ENCODE assay signal across 16 mouse cellular contexts in genomic region chr3:32188955-32189354, GRCm38 (mm10).
DNase-seq lines count a peak whose midpoint lies in the region; ATAC-seq and TF ChIP-seq lines count a peak whose summit lies in the region.
"Had no signal": no experiment of that assay in that cellular context is flagged by ENCODE, and none has a peak within 500 bp of the region (broad histone marks: within the 10 kb centered on the region; RNA-seq: fewer than 3 reads in every experiment).

No protein-coding gene starts in this region.

- no peak overlapping the region for H3K4me2 ChIP-seq in heart, postnatal 0 days (ENCODE audit: low read depth, low read length)
- no peak overlapping the region for H3K4me2 ChIP-seq in midbrain, embryonic 13.5 days (replicated peaks)
- H3K4me2 ChIP-seq in midbrain, embryonic 16.5 days (ENCODE audit: low read length): no peak overlapping the region
- no peak overlapping the region for H3K4me2 ChIP-seq in liver, embryonic 12.5 days
- H3K4me2 ChIP-seq: forebrain, embryonic 12.5 days; limb, embryonic 13.5 days; neural tube, embryonic 12.5 days had no signal

- in situ Hi-C loops in ES-E14 (cut with MboI; ENCODE audit: low sequenced_read_pairs in 2 of 2, unreplicated experiment in 2 of 2): loop anchor here (10.0 to 25.0 kb wide), 2 partner anchors 394 to 402 kb away; no protein-coding TSS in a partner anchor

- no peak overlapping the region; the same call in 1 of the 2 replicates for H3K27ac ChIP-seq in heart, postnatal 0 days (ENCODE audit: low read depth)
- H3K27ac ChIP-seq in midbrain, embryonic 13.5 days: peak overlapping the region; percentile 37; the same call in 1 of the 2 replicates
- no peak overlapping the region for H3K27ac ChIP-seq in midbrain, embryonic 10.5 days (replicated peaks)
- no peak overlapping the region for H3K27ac ChIP-seq in ES-E14 (ENCODE audit: insufficient read depth, low read depth, low read length, poor library complexity, severe bottlenecking)
- H3K27ac ChIP-seq in midbrain, embryonic 16.5 days (ENCODE audit: low read length): peak overlapping the region; percentile 63; the same call in 1 of the 2 replicates
- H3K27ac ChIP-seq in liver, embryonic 12.5 days: no peak overlapping the region
- H3K27ac ChIP-seq: forebrain, embryonic 12.5 days; limb, embryonic 13.5 days; liver, embryonic 14.5 days; neural tube, embryonic 12.5 days had no signal

- WGBS in heart, postnatal 0 days: 41% methylated on average over 2 of the region's 2 CpGs
- WGBS in midbrain, embryonic 13.5 days: 97% methylated on average over 2 of the region's 2 CpGs
- WGBS in midbrain, embryonic 10.5 days: 92% methylated on average over 2 of the region's 2 CpGs
- WGBS in midbrain, embryonic 16.5 days: 90% methylated on average over 2 of the region's 2 CpGs
- WGBS in liver, embryonic 12.5 days (ENCODE audit: insufficient replicate concordance): 71% methylated on average over 2 of the region's 2 CpGs

- no peaks in the 10 kb centered on the region for H3K27me3 ChIP-seq in heart, postnatal 0 days (ENCODE audit: control insufficient read depth, insufficient read depth, low read length)
- no peaks in the 10 kb centered on the region for H3K27me3 ChIP-seq in midbrain, embryonic 13.5 days
- H3K27me3 ChIP-seq in midbrain, embryonic 10.5 days (ENCODE audit: low read depth, poor library complexity, severe bottlenecking): no peaks in the 10 kb centered on the region
- no peaks in the 10 kb centered on the region for H3K27me3 ChIP-seq in midbrain, embryonic 16.5 days (ENCODE audit: control insufficient read depth, insufficient read depth, low read depth, low read length)
- no peaks in the 10 kb centered on the region for H3K27me3 ChIP-seq in liver, embryonic 12.5 days (replicated peaks)
- H3K27me3 ChIP-seq: forebrain, embryonic 12.5 days; limb, embryonic 13.5 days; neural tube, embryonic 12.5 days had no signal

- TF ChIP-seq CTCF in heart, postnatal 0 days (IDR thresholded peaks at IDR 0.05; ENCODE audit: low read depth): 0 out of 2 replicates have a peak, but pooled peaks have one; percentile 13

- H3K9ac ChIP-seq in heart, postnatal 0 days (replicated peaks; ENCODE audit: low read depth, low read length): no peak overlapping the region
- H3K9ac ChIP-seq in midbrain, embryonic 13.5 days (replicated peaks): no peak overlapping the region
- no peak overlapping the region for H3K9ac ChIP-seq in ES-E14 (ENCODE audit: insufficient read depth, low read depth, low read length, poor library complexity, severe bottlenecking)
- H3K9ac ChIP-seq in midbrain, embryonic 16.5 days (ENCODE audit: low read depth, low read length): no peak overlapping the region
- H3K9ac ChIP-seq in liver, embryonic 12.5 days: no peak overlapping the region
- H3K9ac ChIP-seq: forebrain, embryonic 12.5 days; limb, embryonic 13.5 days; liver, embryonic 14.5 days; neural tube, embryonic 12.5 days had no signal

- ATAC-seq in heart, postnatal 0 days (ENCODE audit: insufficient read depth, low read depth): peak; percentile 40; the same call in 1 of the 2 replicates
- peak; percentile 19; the same call in 1 of the 2 replicates for ATAC-seq in midbrain, embryonic 13.5 days
- ATAC-seq in midbrain, embryonic 16.5 days: no peak
- ATAC-seq in liver, embryonic 12.5 days: no peak

- 0 out of 2 replicates have a peak, but pooled peaks cover 9% of the 10 kb centered on the region for H3K4me1 ChIP-seq in heart, postnatal 0 days (ENCODE audit: control insufficient read depth, insufficient read depth)
- peaks cover 15% of the 10 kb centered on the region; the same call in 1 of the 2 replicates for H3K4me1 ChIP-seq in midbrain, embryonic 13.5 days (replicated peaks)
- no peaks in the 10 kb centered on the region for H3K4me1 ChIP-seq in midbrain, embryonic 10.5 days
- no peaks in the 10 kb centered on the region for H3K4me1 ChIP-seq in ES-E14 (ENCODE audit: control insufficient read depth in 2 of 2, insufficient read depth in 2 of 2, low read length in 2 of 2, poor library complexity in 1 of 2)
- H3K4me1 ChIP-seq in midbrain, embryonic 16.5 days (ENCODE audit: control insufficient read depth, insufficient read depth, low read length): peaks cover 2% of the 10 kb centered on the region
- no peaks in the 10 kb centered on the region for H3K4me1 ChIP-seq in liver, embryonic 12.5 days
- H3K4me1 ChIP-seq: forebrain, embryonic 12.5 days; neural tube, embryonic 12.5 days had no signal

- H3K9me3 ChIP-seq in heart, postnatal 0 days (replicated peaks; ENCODE audit: control insufficient read depth, low read length): no peaks in the 10 kb centered on the region
- no peaks in the 10 kb centered on the region for H3K9me3 ChIP-seq in midbrain, embryonic 13.5 days
- H3K9me3 ChIP-seq in midbrain, embryonic 10.5 days (replicated peaks): no peaks in the 10 kb centered on the region
- no peaks in the 10 kb centered on the region for H3K9me3 ChIP-seq in ES-E14 (ENCODE audit: control insufficient read depth, insufficient read depth, low read depth, low read length)
- H3K9me3 ChIP-seq in midbrain, embryonic 16.5 days (replicated peaks; ENCODE audit: control insufficient read depth, low read length, poor library complexity, severe bottlenecking): no peaks in the 10 kb centered on the region
- H3K9me3 ChIP-seq in liver, embryonic 12.5 days (replicated peaks): no peaks in the 10 kb centered on the region
- H3K9me3 ChIP-seq: forebrain, embryonic 12.5 days; G1E; limb, embryonic 13.5 days; neural tube, embryonic 12.5 days had no signal

- no peak for TF ChIP-seq EP300 in heart, postnatal 0 days (IDR thresholded peaks at IDR 0.05; ENCODE audit: low read depth)

- DNase-seq in heart, postnatal 0 days (ENCODE audit: low spot score): peak; percentile 20
- DNase-seq in heart, adult 9 months (ENCODE audit: low spot score in 2 of 2): no peak
- DNase-seq in midbrain, embryonic 10.5 days (ENCODE audit: low spot score): no peak
- DNase-seq in ES-E14 (ENCODE audit: low read depth, low spot score): peak; percentile 26
- no peak for DNase-seq in right cerebral cortex, adult 2 months (ENCODE audit: low spot score in 2 of 2)
- DNase-seq: gastrocnemius, postnatal 25 days; kidney, adult 11 months; right cerebral cortex, postnatal 25 days had no signal

- H3K4me3 ChIP-seq in heart, postnatal 0 days (ENCODE audit: low read depth, low read length): no peak overlapping the region
- no peak overlapping the region for H3K4me3 ChIP-seq in midbrain, embryonic 13.5 days (replicated peaks)
- no peak overlapping the region for H3K4me3 ChIP-seq in midbrain, embryonic 10.5 days
- H3K4me3 ChIP-seq in ES-E14 (ENCODE audit: insufficient read depth in 1 of 2, low read depth in 1 of 2, low read length in 2 of 2, poor library complexity in 1 of 2, severe bottlenecking in 1 of 2): no peak overlapping the region
- H3K4me3 ChIP-seq in midbrain, embryonic 16.5 days (ENCODE audit: low read depth, low read length): no peak overlapping the region
- no peak overlapping the region for H3K4me3 ChIP-seq in liver, embryonic 12.5 days
- H3K4me3 ChIP-seq: forebrain, embryonic 12.5 days; limb, embryonic 13.5 days; neural tube, embryonic 12.5 days had no signal

- H3K36me3 ChIP-seq in heart, postnatal 0 days (replicated peaks; ENCODE audit: control insufficient read depth, insufficient read depth, low read length): no peaks in the 10 kb centered on the region
- no peaks in the 10 kb centered on the region for H3K36me3 ChIP-seq in midbrain, embryonic 13.5 days
- H3K36me3 ChIP-seq in midbrain, embryonic 10.5 days: no peaks in the 10 kb centered on the region
- H3K36me3 ChIP-seq in ES-E14 (ENCODE audit: control insufficient read depth, insufficient read depth, low read length, poor library complexity, severe bottlenecking): no peaks in the 10 kb centered on the region
- no peaks in the 10 kb centered on the region for H3K36me3 ChIP-seq in midbrain, embryonic 16.5 days (ENCODE audit: control insufficient read depth, insufficient read depth, low read length)
- H3K36me3 ChIP-seq in liver, embryonic 12.5 days: no peaks in the 10 kb centered on the region
- H3K36me3 ChIP-seq: forebrain, embryonic 12.5 days; G1E; limb, embryonic 13.5 days; neural tube, embryonic 12.5 days had no signal

TF ChIP-seq in ES-E14, 5 proteins besides CTCF, POLR2A, EP300 and RAD21:
- TF ChIP-seq ZC3H11A (IDR thresholded peaks at IDR 0.05; ENCODE audit: borderline replicate concordance, low read depth, low read length) (no peak), HCFC1 (IDR thresholded peaks at IDR 0.05; ENCODE audit: borderline replicate concordance, insufficient read depth, low read length) (no peak), MAFK (IDR thresholded peaks at IDR 0.05; ENCODE audit: insufficient read depth, low read depth, low read length) (no peak), ZNF384 (IDR thresholded peaks at IDR 0.05; ENCODE audit: low read depth, low read length) (no peak), CHD2 (IDR thresholded peaks at IDR 0.05; ENCODE audit: low read depth, low read length) (no peak)

Comparison
In these comparisons a context has a peak if more than half of its experiments do, and no peak if none do; other contexts are left out.
1. ATAC-seq: peak in heart, postnatal 0 days (single experiment) and midbrain, embryonic 13.5 days (single experiment); none in midbrain, embryonic 16.5 days (single experiment) and liver, embryonic 12.5 days (single experiment).
2. DNase-seq: peak in heart, postnatal 0 days (single experiment) and ES-E14 (single experiment); none in heart, adult 9 months (0 of 2), midbrain, embryonic 10.5 days (single experiment) and right cerebral cortex, adult 2 months (0 of 2).
3. H3K27ac ChIP-seq: peak in midbrain, embryonic 13.5 days (single experiment) and midbrain, embryonic 16.5 days (single experiment); none in heart, postnatal 0 days (single experiment), midbrain, embryonic 10.5 days (single experiment), ES-E14 (single experiment) and liver, embryonic 12.5 days (single experiment).